Mouse (Mus musculus) c-Kit-positive CD71-negative TER-119-negative erythroid progenitor cells, embryonic 14.5 days (primary cell): ENCODE results near the gene Zic5.

Experiments
- DNase-seq: peaks from one replicate; pipeline ENCODE4 v3.0.0-alpha.2; 2013; ENCODE audit warnings: low read depth

Gene Zic5

DNA sequence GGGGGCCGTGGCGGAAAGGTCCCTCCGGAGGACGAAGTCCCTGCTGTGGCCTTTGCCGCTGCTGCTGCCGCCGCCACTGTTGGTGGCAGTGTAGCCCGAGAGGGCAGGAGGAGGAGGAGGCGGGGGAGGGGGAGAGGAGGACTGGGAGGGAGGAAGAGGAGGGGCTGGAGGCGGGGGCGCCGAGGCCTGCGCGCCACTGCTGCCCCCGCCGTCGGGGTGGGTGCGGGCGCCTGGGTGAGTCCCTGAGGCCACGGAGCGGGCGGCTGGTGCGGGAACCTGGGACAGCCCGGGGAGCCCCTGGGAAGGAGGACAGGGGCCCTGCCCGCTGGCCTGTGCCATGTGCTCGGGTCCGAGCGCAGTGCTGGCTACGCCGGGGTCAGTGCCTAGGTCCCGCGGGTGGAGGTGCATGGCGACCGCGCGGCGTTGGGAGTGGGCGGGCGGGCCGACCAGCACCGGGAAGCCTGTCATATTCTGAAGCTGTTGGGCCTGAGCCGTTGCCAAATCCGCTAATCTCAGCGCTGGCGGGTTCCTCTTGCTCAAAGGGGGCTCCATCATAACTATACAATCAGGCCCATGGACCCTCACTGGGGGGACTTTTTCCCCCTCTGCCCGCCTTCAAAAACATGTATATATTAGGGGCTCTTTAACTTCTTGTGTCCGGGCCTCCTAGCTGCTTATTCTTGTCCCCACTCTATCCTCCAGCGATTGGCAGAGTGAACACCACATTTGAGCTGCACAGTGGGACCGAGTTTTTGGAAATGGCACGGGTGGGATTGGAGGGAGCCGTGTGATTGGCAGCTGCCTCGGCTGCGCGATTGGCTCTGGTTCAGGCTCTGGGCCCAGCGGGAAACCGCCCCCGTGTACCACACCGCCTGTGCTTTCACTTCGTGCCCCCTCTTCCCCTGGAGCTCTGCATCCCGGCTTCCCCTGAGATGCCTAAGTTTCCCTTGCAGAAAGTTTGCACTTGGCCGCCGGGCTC is at the start of gene Zic5:
TSS of gene Zic5 (minus strand) at position 915 of the 979 bp plus-strand sequence.
- DNase-seq, result no peak

- DNase-seq, result no peak
These were observed 48.1 kb upstream of the Zic5 start for GRCm38 (mm10) chr14:122513511-122514036.

DNA sequence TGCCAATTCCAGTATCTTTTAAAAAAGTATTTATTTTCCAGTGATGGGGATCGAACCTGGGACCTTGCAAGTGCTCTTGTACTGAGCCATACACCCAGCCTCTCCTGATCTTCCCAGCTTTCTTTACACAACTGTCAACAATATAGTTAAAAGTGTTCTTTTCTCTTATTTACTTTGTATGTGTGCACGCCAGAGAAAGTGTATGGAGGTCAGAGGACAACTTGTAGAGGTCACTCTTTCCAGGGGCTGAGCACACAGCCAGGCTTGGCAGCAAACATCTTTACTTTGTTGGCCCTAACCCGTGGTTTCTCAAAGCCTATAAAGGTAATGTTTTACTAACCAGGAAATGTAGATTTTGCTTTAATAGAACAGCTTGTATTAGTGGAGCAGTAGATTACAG is 46.0 kb upstream of the Zic5 start:
- no peak for DNase-seq

DNA sequence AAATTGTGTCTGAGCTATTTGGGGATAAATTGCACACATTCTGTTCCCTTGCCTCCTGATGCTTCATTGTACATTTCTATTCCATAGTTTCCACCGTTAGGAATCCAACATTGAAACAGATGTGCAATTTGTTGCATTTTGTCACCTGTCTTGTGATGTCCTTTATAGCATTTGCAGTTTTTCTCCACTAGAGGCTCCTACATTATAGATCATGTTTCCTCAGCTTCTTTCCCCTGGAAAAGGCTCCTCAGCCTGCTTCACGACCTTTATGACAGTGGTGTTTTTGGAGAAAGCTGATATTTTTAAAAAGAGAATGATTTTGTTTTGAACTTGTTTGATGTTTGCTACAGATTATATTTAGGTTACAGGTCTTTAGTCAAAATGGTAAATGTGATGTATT is 43.6 kb upstream of the Zic5 start:
- DNase-seq, result no peak

GRCm38 (mm10) chr14:122492015-122492414 is 26.5 kb upstream of the Zic5 start:
- DNase-seq, result no peak

GRCm38 (mm10) chr14:122491521-122491920 is 26.0 kb upstream of the Zic5 start:
- no peak for DNase-seq

- DNase-seq, result no peak
These were observed 25.2 kb upstream of the Zic5 start, which contains the start of gene Gm10837 for GRCm38 (mm10) chr14:122490441-122491328. TSS of gene Gm10837 (plus strand) at chr14:122490586.

DNA sequence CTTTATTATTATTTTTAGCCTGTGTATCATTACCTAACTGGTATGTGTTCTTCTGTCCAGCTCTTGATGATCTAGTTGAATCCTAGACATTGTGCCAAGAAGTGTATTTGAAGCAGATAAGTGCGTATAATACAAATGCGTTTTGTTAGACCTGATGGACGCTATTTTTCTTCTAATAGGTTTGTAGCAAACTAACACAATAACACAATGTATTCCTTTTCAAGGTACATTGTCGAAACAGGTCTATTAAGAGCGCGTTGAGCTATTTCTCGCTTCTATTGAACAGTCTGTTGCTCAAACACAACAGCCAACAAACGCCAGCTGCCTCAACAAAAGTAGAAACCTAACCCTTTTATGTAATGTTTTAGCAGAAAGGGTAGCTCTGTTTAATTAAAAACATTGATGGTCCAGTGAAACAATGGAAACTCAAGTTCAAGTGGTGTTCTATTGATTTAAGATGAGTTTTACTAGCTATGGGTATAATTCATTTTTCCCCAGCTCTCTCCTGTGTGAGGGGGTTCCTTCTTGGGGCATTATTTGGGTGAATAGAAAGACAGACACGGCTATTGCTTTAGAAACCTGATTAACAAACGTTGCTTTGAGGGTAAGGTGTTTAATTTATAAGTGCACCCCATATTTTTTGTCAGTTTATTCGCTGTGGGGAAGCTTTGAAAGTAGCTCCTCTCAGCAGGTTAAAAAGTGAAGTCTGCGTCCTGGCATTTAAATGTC is 24.4 kb upstream of the Zic5 start:
- DNase-seq, result no peak

- DNase-seq, result no peak
These were observed 23.6 kb upstream of the Zic5 start for GRCm38 (mm10) chr14:122489041-122489440.

DNA sequence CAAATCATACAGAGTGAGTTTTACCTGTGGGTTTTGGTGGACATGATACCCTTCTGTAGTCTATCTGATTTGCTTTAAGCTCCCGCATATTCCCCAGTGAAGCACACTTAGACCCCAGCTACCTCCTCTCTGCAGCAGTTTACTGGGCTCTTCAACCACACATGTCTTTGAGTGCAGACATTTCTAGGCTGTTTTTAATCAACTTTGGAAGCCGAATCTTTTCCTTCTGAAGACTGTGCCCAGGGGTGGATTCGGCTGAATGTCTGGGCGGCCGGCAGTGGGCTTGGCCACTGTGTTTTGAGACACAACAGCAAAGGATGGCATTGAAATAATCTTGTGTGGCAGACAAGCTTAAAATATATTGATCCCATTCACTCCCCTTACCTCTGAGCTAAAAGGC is 21.9 kb upstream of the Zic5 start:
- DNase-seq, result no peak

DNA sequence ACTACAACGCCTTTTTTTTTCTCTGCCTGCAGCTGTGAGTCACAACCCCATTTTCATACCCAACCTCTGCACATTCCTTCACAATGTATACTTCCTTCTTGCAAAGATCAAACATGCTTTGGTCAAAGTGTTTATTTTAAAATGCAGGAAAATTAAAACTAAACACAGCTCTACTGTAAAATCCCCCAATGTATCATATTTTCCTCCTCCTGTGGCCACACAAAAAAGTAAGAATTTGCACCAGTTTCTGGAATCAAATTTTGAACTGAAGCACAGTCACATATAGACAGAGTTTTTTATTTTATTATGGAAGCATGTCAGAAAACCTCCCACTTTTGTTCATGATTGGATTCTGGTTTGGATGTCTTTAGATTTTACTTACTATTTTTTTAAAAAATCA is 21.1 kb upstream of the Zic5 start:
- DNase-seq, result no peak

DNA sequence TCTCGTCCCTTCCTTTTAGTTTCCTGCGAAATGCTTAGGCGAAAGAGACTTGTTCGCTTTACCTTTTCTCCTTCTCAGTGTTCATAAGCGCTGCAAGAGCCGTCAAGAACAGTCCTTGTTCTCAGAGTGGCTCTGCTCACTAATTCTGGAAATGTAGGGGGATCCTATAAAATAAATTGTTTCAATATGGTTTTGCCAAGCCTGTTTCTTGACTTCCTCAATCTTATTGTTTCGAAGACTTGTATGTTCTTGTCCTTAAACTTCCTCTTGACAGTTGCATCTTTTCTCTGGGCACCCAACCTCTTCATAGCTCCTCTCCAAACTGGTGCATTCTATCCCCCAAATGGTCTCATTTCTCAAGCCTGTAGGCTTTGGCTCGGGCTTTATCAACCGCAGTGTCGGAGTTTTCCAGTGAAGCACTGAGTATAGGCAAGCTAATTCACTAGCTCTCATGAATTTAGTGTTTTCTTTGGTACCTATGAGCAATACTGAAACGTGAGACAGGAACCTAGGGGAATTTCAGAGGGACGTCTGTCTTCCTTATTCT is 20.2 kb upstream of the Zic5 start:
- no peak for DNase-seq

DNA sequence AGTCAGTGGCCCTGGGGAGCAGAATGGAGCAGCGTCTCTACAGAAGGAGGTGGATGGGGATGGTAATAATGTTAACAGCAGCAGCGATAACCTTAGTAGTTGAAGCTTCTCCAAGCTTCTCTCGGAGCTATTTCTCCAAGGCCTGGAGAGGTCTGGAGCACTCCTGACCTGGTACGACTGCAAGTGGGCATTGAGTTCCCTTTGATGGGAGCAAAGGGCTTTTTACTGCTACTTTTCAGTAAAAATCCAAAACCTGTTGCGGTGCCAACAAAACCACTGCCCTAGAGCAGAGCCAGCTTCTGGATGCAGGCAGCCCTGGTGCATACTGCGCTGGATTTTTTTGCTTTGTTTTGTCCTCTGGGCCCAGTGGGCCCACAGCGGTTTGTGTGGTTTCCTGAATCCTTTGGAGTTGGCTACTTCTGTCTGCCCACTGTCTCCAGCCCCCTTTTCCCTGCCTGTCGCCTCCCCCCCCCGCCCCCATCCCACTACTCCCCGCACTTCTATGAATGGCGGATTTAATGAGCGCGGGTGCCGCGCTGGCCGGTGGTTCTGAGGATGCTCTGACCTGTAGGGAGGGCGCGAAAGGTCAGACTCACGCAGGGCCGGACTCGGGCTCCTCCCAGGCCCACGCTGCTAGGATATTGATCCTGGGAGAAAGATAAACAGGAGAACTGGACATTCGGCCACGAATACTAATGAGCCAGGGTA is 19.5 kb upstream of the Zic5 start:
- DNase-seq, result no peak

DNA sequence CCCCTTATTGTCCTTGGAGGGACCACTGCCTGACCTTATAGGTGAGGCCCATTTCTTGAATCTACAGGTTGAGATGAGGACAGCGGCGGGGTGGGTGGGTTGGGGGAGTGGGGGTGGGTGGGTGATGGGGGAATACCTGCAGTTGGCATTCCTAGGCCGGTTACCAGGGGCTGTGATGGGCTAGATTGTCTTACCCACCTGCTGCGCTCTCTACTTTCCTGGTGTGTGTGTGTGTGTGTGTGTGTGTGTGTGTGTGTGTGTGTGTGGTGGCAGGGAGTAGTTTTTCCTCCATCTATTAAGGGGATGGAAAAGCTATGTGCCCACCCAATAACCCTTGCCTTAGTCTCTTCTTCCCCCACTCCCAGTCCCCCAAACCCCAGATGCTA is 19.0 kb upstream of the Zic5 start:
- no peak for DNase-seq

DNA sequence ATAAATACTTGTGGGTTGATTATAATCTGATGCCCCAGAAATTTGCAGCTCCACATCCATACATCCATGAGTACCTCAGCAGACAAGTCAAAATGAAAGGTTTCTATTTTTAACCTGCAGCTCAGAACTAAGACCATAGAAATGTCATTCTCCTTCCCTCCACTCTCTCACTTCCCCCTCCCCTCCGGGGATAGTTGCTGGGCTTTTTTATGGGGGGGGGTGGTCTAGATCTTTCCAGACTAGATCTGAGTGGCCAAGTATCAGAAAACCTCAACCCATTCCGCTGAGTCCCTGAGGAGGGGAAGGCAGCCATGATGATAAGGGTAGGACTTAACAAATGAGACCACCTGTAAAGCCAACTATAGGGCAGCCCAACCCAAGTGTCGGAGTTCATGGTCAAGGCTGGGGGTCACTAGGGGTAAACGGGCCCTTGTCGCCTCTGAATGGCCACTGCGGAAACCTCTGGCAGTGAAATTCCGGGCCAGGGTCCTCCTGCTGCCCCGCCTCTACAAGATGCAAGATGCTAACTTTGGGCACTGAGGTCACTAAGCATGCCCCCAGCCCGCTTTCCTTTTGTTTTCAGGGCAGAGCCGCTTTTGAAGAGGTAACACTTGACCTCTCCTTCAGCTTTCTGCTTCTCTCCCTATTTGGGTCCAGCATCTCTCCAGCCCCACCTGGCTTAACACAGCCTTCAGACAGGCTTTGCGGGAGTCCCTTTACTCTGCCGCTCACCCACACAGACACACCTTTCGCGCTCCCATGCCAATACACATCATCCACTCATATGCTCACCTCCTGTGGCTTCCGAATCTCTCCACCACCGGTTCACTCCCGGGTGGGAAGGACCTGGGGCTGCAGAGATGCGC is 18.3 kb upstream of the Zic5 start:
- no peak for DNase-seq

GRCm38 (mm10) chr14:122483024-122483385 is 17.5 kb upstream of the Zic5 start:
- no peak for DNase-seq

- DNase-seq, result no peak
These were observed 16.9 kb upstream of the Zic5 start for GRCm38 (mm10) chr14:122482081-122483023.

DNA sequence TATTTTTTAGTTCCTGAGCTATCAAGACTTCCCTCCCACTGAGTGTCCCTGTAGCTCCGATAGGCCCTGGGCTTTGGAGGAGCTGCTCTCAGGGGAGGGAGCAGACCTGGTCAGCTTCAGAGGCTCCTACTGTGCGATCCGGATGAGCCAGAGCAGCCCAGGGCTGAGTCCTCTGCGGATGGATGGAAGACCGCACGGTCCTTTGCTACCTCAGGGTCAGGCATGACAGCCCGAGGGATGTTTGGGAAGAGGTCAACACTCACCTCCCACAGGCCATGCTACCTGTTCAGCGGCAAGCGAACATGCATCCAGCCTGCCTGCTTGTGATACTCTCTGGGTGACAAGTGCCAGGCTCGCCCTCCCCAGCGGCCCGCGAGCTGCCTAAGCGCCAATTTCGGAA is 15.7 kb upstream of the Zic5 start:
- no peak for DNase-seq

DNA sequence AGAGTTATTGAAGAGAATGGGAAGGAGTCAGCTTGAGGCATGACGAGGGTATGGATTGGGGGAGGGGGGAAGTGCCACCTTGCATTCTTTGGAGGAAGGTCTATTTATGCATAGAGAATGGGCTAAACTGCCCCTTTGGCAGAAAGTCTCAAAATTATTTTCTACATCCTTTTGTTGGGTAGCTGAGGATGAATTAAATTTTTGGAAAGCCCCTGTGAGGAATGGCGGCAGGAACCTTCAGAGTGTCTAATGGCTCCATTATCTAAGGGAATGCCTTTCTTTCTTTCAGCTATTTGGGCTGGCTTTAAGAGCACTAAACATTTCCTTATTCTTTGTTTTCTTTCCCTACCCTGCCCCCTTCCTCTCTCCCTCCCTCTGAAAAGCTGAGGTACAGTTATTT is 14.9 kb upstream of the Zic5 start:
- DNase-seq, result no peak
